Mouse (Mus musculus): ENCODE measurements around the gene Tspan5. TPM values are rescaled to one million over a fixed set of nuclear protein-coding genes. Genes with fewer than 3 reads are reported as not detected.

Tspan5 gene
- polyA plus RNA-seq, 1 experiment from 2014 or later: 11.5 TPM

DNA sequence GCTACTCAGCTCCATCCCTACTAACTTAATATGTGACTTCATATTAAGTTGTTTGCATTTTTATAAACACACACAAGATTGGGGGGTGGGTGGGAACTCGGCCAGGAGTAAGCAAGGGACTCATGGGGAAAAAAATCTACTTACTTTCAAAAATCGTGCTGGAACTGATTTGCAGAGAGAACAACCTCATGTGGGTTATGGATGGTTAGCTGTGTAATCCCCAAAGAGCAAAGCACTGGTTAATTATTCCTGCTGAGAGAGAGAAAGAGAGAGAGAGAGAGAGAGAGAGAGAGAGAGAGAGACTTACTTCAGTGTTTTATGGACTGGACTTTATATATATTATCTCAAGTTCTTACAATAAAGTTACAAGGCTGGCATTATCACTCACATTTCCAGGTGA, 27.2 kb upstream of the Tspan5 start:
- ATAC-seq: no peak
- H3K9me3 ChIP-seq (ENCODE audit: control insufficient read depth, low read length): no peaks in the 10 kb centered on the region
- 44% methylated on average over 2 of the region's 2 CpGs for WGBS
- H3K27ac ChIP-seq (ENCODE audit: low read length): no peak overlapping the region
- H3K4me2 ChIP-seq (ENCODE audit: low read depth, low read length): no peak overlapping the region
- no peaks in the 10 kb centered on the region for H3K36me3 ChIP-seq (ENCODE audit: control insufficient read depth, insufficient read depth, low read length)
- H3K27me3 ChIP-seq (replicated peaks; ENCODE audit: control insufficient read depth, insufficient read depth, low read length): no peaks in the 10 kb centered on the region
- H3K4me1 ChIP-seq (ENCODE audit: control insufficient read depth, insufficient read depth, low read length): no peaks in the 10 kb centered on the region
- H3K9ac ChIP-seq (ENCODE audit: low read depth, low read length): no peak overlapping the region
- no peak overlapping the region for H3K4me3 ChIP-seq (ENCODE audit: low read length)

DNA sequence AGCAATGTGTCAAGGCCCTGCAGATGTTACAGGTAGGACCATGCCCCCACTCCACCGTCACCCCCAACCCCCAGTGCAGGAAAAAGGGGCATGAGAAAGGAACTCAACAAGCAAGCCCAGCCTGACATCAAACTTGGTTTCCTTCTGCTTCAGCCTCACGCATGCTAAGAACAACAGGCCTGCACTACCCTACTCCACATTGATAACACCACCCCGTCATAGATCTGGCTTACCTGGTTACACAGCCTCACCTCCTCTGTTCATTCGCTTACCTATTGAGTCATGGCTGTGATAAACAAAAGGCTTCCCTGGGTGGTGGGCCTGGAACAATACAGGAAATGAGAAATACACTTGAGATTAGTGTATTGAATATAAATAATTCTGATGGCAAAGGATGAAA, 26.8 kb upstream of the Tspan5 start:
- Histone ChIP-seq H3K9ac (ENCODE audit: low read depth, low read length) (no peak overlapping the region), H3K27ac (ENCODE audit: low read length) (no peak overlapping the region), H3K4me2 (ENCODE audit: low read depth, low read length) (no peak overlapping the region), H3K4me1 (ENCODE audit: control insufficient read depth, insufficient read depth, low read length) (no peaks in the 10 kb centered on the region), H3K27me3 (replicated peaks; ENCODE audit: control insufficient read depth, insufficient read depth, low read length) (no peaks in the 10 kb centered on the region), H3K36me3 (ENCODE audit: control insufficient read depth, insufficient read depth, low read length) (no peaks in the 10 kb centered on the region), H3K4me3 (ENCODE audit: low read length) (no peak overlapping the region), H3K9me3 (ENCODE audit: control insufficient read depth, low read length) (no peaks in the 10 kb centered on the region)
- ATAC-seq: no peak
- WGBS: 72% methylated on average over 4 of the region's 4 CpGs

- no peak overlapping the region for H3K9ac ChIP-seq (ENCODE audit: low read depth, low read length)
- no peaks in the 10 kb centered on the region for H3K9me3 ChIP-seq (ENCODE audit: control insufficient read depth, low read length)
- 93% methylated on average over 5 of the region's 5 CpGs for WGBS
- no peak overlapping the region for H3K4me2 ChIP-seq (ENCODE audit: low read depth, low read length)
- H3K27ac ChIP-seq (ENCODE audit: low read length): no peak overlapping the region
- H3K4me1 ChIP-seq (ENCODE audit: control insufficient read depth, insufficient read depth, low read length): no peaks in the 10 kb centered on the region
- H3K4me3 ChIP-seq (ENCODE audit: low read length): no peak overlapping the region
- H3K27me3 ChIP-seq (replicated peaks; ENCODE audit: control insufficient read depth, insufficient read depth, low read length): no peaks in the 10 kb centered on the region
- ATAC-seq: no peak
- no peaks in the 10 kb centered on the region for H3K36me3 ChIP-seq (ENCODE audit: control insufficient read depth, insufficient read depth, low read length)
Observed at GRCm38 (mm10) chr3:138717040-138717439, 25.0 kb upstream of the Tspan5 start.

DNA sequence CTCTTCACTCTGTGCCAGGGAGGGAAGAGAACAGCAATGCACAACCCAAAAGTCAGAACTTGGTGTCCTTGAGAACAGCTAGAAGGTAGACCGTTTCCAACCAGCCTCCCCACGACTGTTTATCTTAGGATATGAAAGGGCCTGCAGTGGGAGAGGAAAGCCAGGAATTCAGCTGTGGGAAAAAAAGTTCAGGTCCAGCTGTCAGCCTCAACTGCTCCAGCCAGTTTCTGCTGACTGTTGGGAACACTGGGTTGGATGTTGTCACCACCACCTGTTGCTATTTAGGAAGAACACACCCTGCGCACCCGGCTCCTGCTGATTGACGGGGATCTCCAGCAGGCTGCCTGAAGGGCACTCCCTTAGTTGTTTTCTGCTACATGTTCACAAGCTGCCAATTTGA, 19.8 kb upstream of the Tspan5 start:
- peak; percentile 50; the same call in 1 of the 2 replicates for ATAC-seq
- H3K36me3 ChIP-seq (ENCODE audit: control insufficient read depth, insufficient read depth, low read length): no peaks in the 10 kb centered on the region
- H3K27ac ChIP-seq (ENCODE audit: low read length): no peak overlapping the region
- H3K4me1 ChIP-seq (ENCODE audit: control insufficient read depth, insufficient read depth, low read length): no peaks in the 10 kb centered on the region
- H3K9ac ChIP-seq (ENCODE audit: low read depth, low read length): no peak overlapping the region
- 53% methylated on average over 5 of the region's 5 CpGs for WGBS
- H3K9me3 ChIP-seq (ENCODE audit: control insufficient read depth, low read length): no peaks in the 10 kb centered on the region
- H3K4me3 ChIP-seq (ENCODE audit: low read length): no peak overlapping the region
- H3K27me3 ChIP-seq (replicated peaks; ENCODE audit: control insufficient read depth, insufficient read depth, low read length): no peaks in the 10 kb centered on the region
- H3K4me2 ChIP-seq (ENCODE audit: low read depth, low read length): no peak overlapping the region

DNA sequence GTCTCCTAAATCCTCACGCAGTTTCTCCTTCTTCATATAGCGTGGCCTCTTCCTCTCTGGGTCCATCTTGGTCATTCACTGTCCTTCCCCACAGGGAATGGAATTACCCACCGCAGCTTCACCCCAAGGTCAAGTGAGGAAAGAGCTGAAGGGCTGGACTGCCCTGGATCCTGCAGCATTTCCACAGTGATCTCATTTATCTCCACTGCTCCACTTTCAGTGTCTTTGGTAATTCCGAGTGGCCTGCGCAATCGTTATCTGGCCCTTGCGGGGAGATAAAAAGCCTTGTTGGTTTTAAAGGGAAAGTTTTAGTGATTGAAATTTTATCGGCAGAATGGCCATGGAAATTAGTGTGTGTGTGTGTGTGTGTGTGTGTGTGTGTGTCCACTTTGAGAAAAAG, 14.4 kb upstream of the Tspan5 start:
- no peak overlapping the region for H3K9ac ChIP-seq (ENCODE audit: low read depth, low read length)
- H3K27me3 ChIP-seq (replicated peaks; ENCODE audit: control insufficient read depth, insufficient read depth, low read length): no peaks in the 10 kb centered on the region
- H3K27ac ChIP-seq (ENCODE audit: low read length): no peak overlapping the region
- no peaks in the 10 kb centered on the region for H3K36me3 ChIP-seq (ENCODE audit: control insufficient read depth, insufficient read depth, low read length)
- H3K4me2 ChIP-seq (ENCODE audit: low read depth, low read length): no peak overlapping the region
- WGBS: 71% methylated on average over 8 of the region's 8 CpGs
- no peak for ATAC-seq
- H3K9me3 ChIP-seq (ENCODE audit: control insufficient read depth, low read length): no peaks in the 10 kb centered on the region
- no peak overlapping the region for H3K4me3 ChIP-seq (ENCODE audit: low read length)
- no peaks in the 10 kb centered on the region for H3K4me1 ChIP-seq (ENCODE audit: control insufficient read depth, insufficient read depth, low read length)

DNA sequence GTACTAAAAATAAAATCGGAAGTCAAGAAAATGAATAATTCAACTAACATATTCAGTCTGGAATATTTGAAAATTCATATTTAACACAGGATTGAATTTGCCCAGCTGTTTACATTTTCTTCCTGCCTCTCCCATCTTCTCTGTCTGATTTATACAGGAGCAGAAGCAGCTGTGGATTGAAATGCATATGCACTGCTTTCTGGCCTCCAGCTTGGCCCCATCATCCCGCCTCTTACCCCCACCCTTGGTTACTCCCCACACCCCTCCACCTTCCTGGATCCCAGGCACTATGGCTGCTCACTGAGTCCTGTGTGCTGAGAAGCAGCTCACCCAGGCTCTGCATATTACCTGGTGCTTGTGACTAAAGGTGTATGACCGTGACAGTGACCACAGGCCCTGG, 13.2 kb upstream of the Tspan5 start:
- ATAC-seq: no peak
- H3K36me3 ChIP-seq (ENCODE audit: control insufficient read depth, insufficient read depth, low read length): no peaks in the 10 kb centered on the region
- no peak overlapping the region for H3K4me2 ChIP-seq (ENCODE audit: low read depth, low read length)
- H3K4me3 ChIP-seq (ENCODE audit: low read length): no peak overlapping the region
- no peak overlapping the region for H3K9ac ChIP-seq (ENCODE audit: low read depth, low read length)
- H3K27ac ChIP-seq (ENCODE audit: low read length): no peak overlapping the region
- H3K27me3 ChIP-seq (replicated peaks; ENCODE audit: control insufficient read depth, insufficient read depth, low read length): no peaks in the 10 kb centered on the region
- WGBS: 74% methylated on average over 3 of the region's 3 CpGs
- H3K4me1 ChIP-seq (ENCODE audit: control insufficient read depth, insufficient read depth, low read length): no peaks in the 10 kb centered on the region
- no peaks in the 10 kb centered on the region for H3K9me3 ChIP-seq (ENCODE audit: control insufficient read depth, low read length)

DNA sequence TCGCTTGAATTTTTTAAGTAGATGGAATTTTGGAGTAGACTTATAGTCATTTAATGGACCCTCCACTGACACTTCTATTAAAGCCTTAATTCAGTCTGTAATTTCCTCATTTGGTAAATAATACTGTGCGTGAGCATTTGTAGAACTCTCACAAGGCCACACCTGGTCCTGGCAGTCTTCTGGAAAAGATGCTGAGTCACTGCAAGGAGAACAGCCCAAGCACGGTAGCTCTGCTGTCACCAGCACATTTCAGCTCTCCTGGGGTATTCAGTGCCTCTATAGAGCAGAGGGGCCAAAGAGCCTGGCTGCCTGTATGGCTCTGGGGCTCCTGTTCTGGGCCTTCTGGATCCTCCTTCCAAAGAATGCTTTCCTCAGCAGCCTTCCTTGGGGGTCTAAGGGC, 11.2 kb upstream of the Tspan5 start:
- Histone ChIP-seq H3K9me3 (ENCODE audit: control insufficient read depth, low read length) (no peaks in the 10 kb centered on the region), H3K4me2 (ENCODE audit: low read depth, low read length) (no peak overlapping the region), H3K9ac (ENCODE audit: low read depth, low read length) (no peak overlapping the region), H3K27ac (ENCODE audit: low read length) (no peak overlapping the region), H3K4me1 (ENCODE audit: control insufficient read depth, insufficient read depth, low read length) (no peaks in the 10 kb centered on the region), H3K27me3 (replicated peaks; ENCODE audit: control insufficient read depth, insufficient read depth, low read length) (no peaks in the 10 kb centered on the region), H3K4me3 (ENCODE audit: low read length) (no peak overlapping the region), H3K36me3 (ENCODE audit: control insufficient read depth, insufficient read depth, low read length) (no peaks in the 10 kb centered on the region)
- ATAC-seq: no peak
- 69% methylated on average over 3 of the region's 3 CpGs for WGBS

DNA sequence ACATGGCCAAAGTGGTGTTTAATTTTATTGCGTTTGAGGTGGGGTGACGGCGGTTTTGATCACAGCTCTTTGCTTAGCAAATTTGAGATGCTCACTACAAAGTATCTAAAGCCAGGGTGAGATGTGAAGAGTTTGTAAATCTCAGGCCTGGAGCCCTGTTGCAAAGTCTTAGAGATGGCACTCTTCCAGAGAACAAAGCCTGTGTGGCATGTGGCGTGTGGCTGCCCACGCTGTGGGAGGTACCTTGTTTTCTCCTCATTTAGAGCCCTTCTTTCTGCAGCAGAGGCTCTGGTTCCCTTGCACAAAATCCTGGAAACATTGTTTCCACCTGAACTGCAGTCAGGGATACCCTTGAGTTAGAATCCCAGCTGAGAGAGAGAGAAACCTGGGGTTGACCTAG, 6.2 kb upstream of the Tspan5 start:
- Histone ChIP-seq H3K9me3 (ENCODE audit: control insufficient read depth, low read length) (no peaks in the 10 kb centered on the region), H3K4me1 (ENCODE audit: control insufficient read depth, insufficient read depth, low read length) (no peaks in the 10 kb centered on the region), H3K27ac (ENCODE audit: low read length) (no peak overlapping the region), H3K27me3 (replicated peaks; ENCODE audit: control insufficient read depth, insufficient read depth, low read length) (no peaks in the 10 kb centered on the region), H3K4me2 (ENCODE audit: low read depth, low read length) (no peak overlapping the region), H3K4me3 (ENCODE audit: low read length) (no peak overlapping the region), H3K9ac (ENCODE audit: low read depth, low read length) (no peak overlapping the region), H3K36me3 (ENCODE audit: control insufficient read depth, insufficient read depth, low read length) (no peaks in the 10 kb centered on the region)
- WGBS: 90% methylated on average over 5 of the region's 5 CpGs
- no peak for ATAC-seq

GRCm38 (mm10) chr3:138739150-138739700, 2.8 kb upstream of the Tspan5 start:
- no peaks in the 10 kb centered on the region for H3K9me3 ChIP-seq (ENCODE audit: control insufficient read depth, low read length)
- no peak overlapping the region for H3K9ac ChIP-seq (ENCODE audit: low read depth, low read length)
- H3K4me2 ChIP-seq (ENCODE audit: low read depth, low read length): no peak overlapping the region
- 59% methylated on average over 4 of the region's 4 CpGs for WGBS
- 0 out of 2 replicates have a peak, but pooled peaks cover 3% of the 10 kb centered on the region for H3K27me3 ChIP-seq (replicated peaks; ENCODE audit: control insufficient read depth, insufficient read depth, low read length)
- H3K4me1 ChIP-seq (ENCODE audit: control insufficient read depth, insufficient read depth, low read length): peaks cover 13% of the 10 kb centered on the region
- no peak for ATAC-seq
- H3K4me3 ChIP-seq (ENCODE audit: low read length): no peak overlapping the region
- H3K36me3 ChIP-seq (ENCODE audit: control insufficient read depth, insufficient read depth, low read length): no peaks in the 10 kb centered on the region
- no peak overlapping the region for H3K27ac ChIP-seq (ENCODE audit: low read length)

DNA sequence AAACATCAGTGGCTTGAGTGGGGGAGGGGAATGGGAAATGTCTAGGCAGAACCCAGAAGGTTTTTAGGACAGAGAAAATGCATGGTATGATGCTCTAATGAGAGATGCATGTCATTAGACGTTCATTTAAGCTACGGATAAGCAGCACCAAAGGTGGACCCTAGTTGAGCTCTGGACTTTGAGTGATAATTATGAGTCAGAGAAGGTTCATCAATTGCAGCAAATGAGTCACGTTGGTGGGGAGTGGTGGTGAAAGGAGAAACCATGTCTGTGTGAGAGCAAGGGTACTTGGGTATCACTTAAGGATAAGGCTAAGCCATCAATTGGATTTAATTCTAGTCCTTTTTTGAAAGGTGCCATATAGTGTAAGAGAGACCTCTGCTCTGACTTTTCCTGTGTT, 1.7 kb upstream of the Tspan5 start:
- Histone ChIP-seq H3K27ac (ENCODE audit: low read length) (no peak overlapping the region), H3K4me3 (ENCODE audit: low read length) (no peak overlapping the region), H3K27me3 (replicated peaks; ENCODE audit: control insufficient read depth, insufficient read depth, low read length) (0 out of 2 replicates have a peak, but pooled peaks cover 3% of the 10 kb centered on the region), H3K9ac (ENCODE audit: low read depth, low read length) (no peak overlapping the region), H3K4me1 (ENCODE audit: control insufficient read depth, insufficient read depth, low read length) (peaks cover 14% of the 10 kb centered on the region), H3K36me3 (ENCODE audit: control insufficient read depth, insufficient read depth, low read length) (no peaks in the 10 kb centered on the region), H3K4me2 (ENCODE audit: low read depth, low read length) (no peak overlapping the region), H3K9me3 (ENCODE audit: control insufficient read depth, low read length) (no peaks in the 10 kb centered on the region)
- no peak for ATAC-seq
- WGBS: 78% methylated on average over 3 of the region's 3 CpGs
